Mouse (Mus musculus) CD4-positive, CD25-positive, alpha-beta regulatory T cell (primary cell): Measurements from ENCODE around the gene Hsdl2. TPM values are rescaled to one million over a fixed set of nuclear protein-coding genes. Genes with fewer than 3 reads are reported as not detected.

Experiments
- polyA plus RNA-seq: library from polyadenylated mRNA; unstranded; fragments of 100-300 nt; shearing (Covaris generic); gene quantifications from one replicate; pipeline ENCODE4 v1.2.1, GENCODE M21; 2017

The Hsdl2 gene
- 44.2 TPM for polyA plus RNA-seq

GRCm38 (mm10) chr4:59581314-59582185 lies at the start of gene Hsdl2:
TSS of gene Hsdl2 (plus strand) at chr4:59581563.

GRCm38 (mm10) chr4:59549175-59549976 lies 32.0 kb upstream of the Hsdl2 start, which contains the start of gene Ptbp3:
TSS of gene Ptbp3 (minus strand) at chr4:59549364.

GRCm38 (mm10) chr4:59625998-59626910 lies 44.9 kb downstream of the Hsdl2 start, which contains the start of gene E130308A19Rik:
TSS of gene E130308A19Rik (plus strand) at chr4:59626211.

Other genes with a start within 250 kb of the Hsdl2 start
- 7.8 TPM for gene Susd1, start 142.9 kb upstream of the Hsdl2 start, polyA plus RNA-seq
- gene Ptbp3, start 32.2 kb upstream of the Hsdl2 start, polyA plus RNA-seq: 156 TPM
- 22.1 TPM for gene E130308A19Rik, start 44.6 kb downstream of the Hsdl2 start, polyA plus RNA-seq
- 60.9 TPM for gene Inip, start 220.0 kb downstream of the Hsdl2 start, polyA plus RNA-seq
- 9.9 TPM for gene Snx30, start 224.3 kb downstream of the Hsdl2 start, polyA plus RNA-seq